In genomic region chr16:53266116-53266515, GRCm38 (mm10) we compare ENCODE assay signal across 10 mouse cellular contexts.
DNase-seq lines count a peak whose midpoint lies in the region; ATAC-seq and TF ChIP-seq lines count a peak whose summit lies in the region.
"Had no signal": no experiment of that assay in that cellular context is flagged by ENCODE, and none has a peak within 500 bp of the region (broad histone marks: within the 10 kb centered on the region; RNA-seq: fewer than 3 reads in every experiment).

No protein-coding gene starts in this region.

- no peak for TF ChIP-seq EP300 in liver, postnatal 0 days (IDR thresholded peaks at IDR 0.05; ENCODE audit: low read depth)

- no peak overlapping the region for H3K9ac ChIP-seq in forebrain, embryonic 14.5 days (ENCODE audit: low read length)
- H3K9ac ChIP-seq in forebrain, embryonic 12.5 days, result no peak overlapping the region
- H3K9ac ChIP-seq in liver, postnatal 0 days (replicated peaks), result no peak overlapping the region
- H3K9ac ChIP-seq: limb, embryonic 15.5 days; stomach, embryonic 15.5 days had no signal

- no peaks in the 10 kb centered on the region for H3K27me3 ChIP-seq in forebrain, embryonic 14.5 days (replicated peaks; ENCODE audit: control insufficient read depth, insufficient read depth, low read length)
- no peaks in the 10 kb centered on the region for H3K27me3 ChIP-seq in forebrain, embryonic 12.5 days
- no peaks in the 10 kb centered on the region for H3K27me3 ChIP-seq in liver, postnatal 0 days (ENCODE audit: insufficient read depth, low read length)
- H3K27me3 ChIP-seq: limb, embryonic 15.5 days; stomach, embryonic 15.5 days had no signal

- no peaks in the 10 kb centered on the region for H3K4me1 ChIP-seq in forebrain, embryonic 14.5 days (ENCODE audit: control insufficient read depth, insufficient read depth, low read length)
- H3K4me1 ChIP-seq in forebrain, embryonic 12.5 days, result no peaks in the 10 kb centered on the region
- H3K4me1 ChIP-seq in liver, postnatal 0 days (ENCODE audit: insufficient read depth), result no peaks in the 10 kb centered on the region
- H3K4me1 ChIP-seq: limb, embryonic 15.5 days; stomach, embryonic 15.5 days had no signal

- no peak overlapping the region for H3K27ac ChIP-seq in forebrain, embryonic 14.5 days (ENCODE audit: low read depth, low read length)
- no peak overlapping the region for H3K27ac ChIP-seq in forebrain, embryonic 12.5 days
- no peak overlapping the region for H3K27ac ChIP-seq in liver, postnatal 0 days (ENCODE audit: low read depth)
- H3K27ac ChIP-seq: limb, embryonic 15.5 days; stomach, embryonic 15.5 days had no signal

- no peaks in the 10 kb centered on the region for H3K36me3 ChIP-seq in forebrain, embryonic 14.5 days (ENCODE audit: control insufficient read depth, insufficient read depth, low read length)
- H3K36me3 ChIP-seq in forebrain, embryonic 12.5 days (replicated peaks), result no peaks in the 10 kb centered on the region
- no peaks in the 10 kb centered on the region for H3K36me3 ChIP-seq in liver, postnatal 0 days (replicated peaks; ENCODE audit: insufficient read depth, low read length)
- H3K36me3 ChIP-seq: limb, embryonic 15.5 days; stomach, embryonic 15.5 days had no signal

- DNase-seq in forebrain, embryonic 14.5 days (ENCODE audit: low spot score), result peak; percentile 91
- DNase-seq in A20 (ENCODE audit: low read depth, low spot score), result peak; percentile 65
- peak; percentile 61 for DNase-seq in adrenal gland, postnatal 14 days
- peak; percentile 41 for DNase-seq in fibroblast of lung, adult 2 months (ENCODE audit: low read depth)
- peak; percentile 19 for DNase-seq in large intestine, adult 2 months (ENCODE audit: low read depth, low spot score)
- peak; percentile 57 for DNase-seq in liver, postnatal 0 days
- peak; percentile 33 for DNase-seq in right cerebral cortex, postnatal 25 days

- 0 out of 2 replicates have a peak, but pooled peaks have one; percentile 26 for ATAC-seq in forebrain, embryonic 14.5 days
- no peak for ATAC-seq in forebrain, embryonic 12.5 days (ENCODE audit: low FRiP score)
- ATAC-seq in liver, postnatal 0 days, result no peak

- WGBS in forebrain, embryonic 14.5 days, result 19% methylated on average over 3 of the region's 3 CpGs
- WGBS in forebrain, embryonic 12.5 days, result 29% methylated on average over 3 of the region's 3 CpGs
- 7% methylated on average over 3 of the region's 3 CpGs for WGBS in large intestine, adult 2 months
- 15% methylated on average over 3 of the region's 3 CpGs for WGBS in liver, postnatal 0 days (ENCODE audit: insufficient replicate concordance)

- no peaks in the 10 kb centered on the region for H3K9me3 ChIP-seq in forebrain, embryonic 14.5 days (replicated peaks; ENCODE audit: control insufficient read depth, low read length)
- no peaks in the 10 kb centered on the region for H3K9me3 ChIP-seq in forebrain, embryonic 12.5 days
- no peaks in the 10 kb centered on the region for H3K9me3 ChIP-seq in liver, postnatal 0 days (ENCODE audit: low read length)
- H3K9me3 ChIP-seq: limb, embryonic 15.5 days; stomach, embryonic 15.5 days had no signal

- H3K4me2 ChIP-seq in forebrain, embryonic 14.5 days (ENCODE audit: low read length), result no peak overlapping the region
- H3K4me2 ChIP-seq in forebrain, embryonic 12.5 days, result no peak overlapping the region
- no peak overlapping the region for H3K4me2 ChIP-seq in liver, postnatal 0 days (ENCODE audit: low read depth, low read length)
- H3K4me2 ChIP-seq: limb, embryonic 15.5 days; stomach, embryonic 15.5 days had no signal

- peak; percentile 70 for TF ChIP-seq CTCF in liver, postnatal 0 days (IDR thresholded peaks at IDR 0.05; ENCODE audit: low read depth)

- no peak overlapping the region for H3K4me3 ChIP-seq in forebrain, embryonic 14.5 days (ENCODE audit: low read depth, low read length)
- no peak overlapping the region for H3K4me3 ChIP-seq in forebrain, embryonic 12.5 days (replicated peaks)
- H3K4me3 ChIP-seq in liver, postnatal 0 days (ENCODE audit: low read depth, low read length), result no peak overlapping the region
- H3K4me3 ChIP-seq: limb, embryonic 15.5 days; stomach, embryonic 15.5 days had no signal

Comparison
In these comparisons a context has a peak if more than half of its experiments do, and no peak if none do; other contexts are left out.
1. DNase-seq: peak in every context shown above with its lines; median percentile 91 in forebrain, embryonic 14.5 days; 65 in A20; 61 in adrenal gland, postnatal 14 days; 57 in liver, postnatal 0 days; 41 in fibroblast of lung, adult 2 months; 33 in right cerebral cortex, postnatal 25 days; 19 in large intestine, adult 2 months.